Mouse (Mus musculus): ENCODE measurements around the gene Aipl1. TPM values are rescaled to one million over a fixed set of nuclear protein-coding genes. Genes with fewer than 3 reads are reported as not detected.

Gene Aipl1
- polyA plus RNA-seq, 1 experiment, result 0.89 TPM

- Histone ChIP-seq H3K4me3 (ENCODE audit: control insufficient read depth, insufficient read depth, low read length) (no peak overlapping the region), H3K36me3 (ENCODE audit: control insufficient read depth, insufficient read depth, low read length) (no peaks in the 10 kb centered on the region), H3K27ac (ENCODE audit: control insufficient read depth, insufficient read depth, low read length) (no peak overlapping the region), H3K4me1 (replicated peaks; ENCODE audit: control insufficient read depth, insufficient read depth, low read length) (no peaks in the 10 kb centered on the region), H3K27me3 (ENCODE audit: control insufficient read depth, insufficient read depth, low read length) (no peaks in the 10 kb centered on the region)
- DNase-seq, result no peak
- 61% methylated on average over 3 of the region's 3 CpGs for WGBS
- TF ChIP-seq CTCF (IDR thresholded peaks at IDR 0.05; ENCODE audit: borderline replicate concordance, control insufficient read depth, extremely low read depth, insufficient read depth, low read length, poor library complexity), result no peak
Observed at GRCm38 (mm10) chr11:72078056-72078455, 40.7 kb upstream of the Aipl1 start.

- Histone ChIP-seq H3K36me3 (ENCODE audit: control insufficient read depth, insufficient read depth, low read length) (no peaks in the 10 kb centered on the region), H3K27ac (ENCODE audit: control insufficient read depth, insufficient read depth, low read length) (no peak overlapping the region), H3K4me3 (ENCODE audit: control insufficient read depth, insufficient read depth, low read length) (no peak overlapping the region), H3K27me3 (ENCODE audit: control insufficient read depth, insufficient read depth, low read length) (no peaks in the 10 kb centered on the region), H3K4me1 (replicated peaks; ENCODE audit: control insufficient read depth, insufficient read depth, low read length) (no peaks in the 10 kb centered on the region)
- TF ChIP-seq CTCF (IDR thresholded peaks at IDR 0.05; ENCODE audit: borderline replicate concordance, control insufficient read depth, extremely low read depth, insufficient read depth, low read length, poor library complexity) (no peak), POLR2A (IDR thresholded peaks at IDR 0.05; ENCODE audit: control insufficient read depth, extremely low read depth, insufficient read depth, low read length, poor library complexity) (no peak)
- 88% methylated on average over 13 of the region's 13 CpGs for WGBS
- no peak for DNase-seq
Observed at GRCm38 (mm10) chr11:72074230-72074629, 36.9 kb upstream of the Aipl1 start.

- Histone ChIP-seq H3K27me3 (ENCODE audit: control insufficient read depth, insufficient read depth, low read length) (no peaks in the 10 kb centered on the region), H3K36me3 (ENCODE audit: control insufficient read depth, insufficient read depth, low read length) (no peaks in the 10 kb centered on the region), H3K4me3 (ENCODE audit: control insufficient read depth, insufficient read depth, low read length) (no peak overlapping the region), H3K4me1 (replicated peaks; ENCODE audit: control insufficient read depth, insufficient read depth, low read length) (no peaks in the 10 kb centered on the region), H3K27ac (ENCODE audit: control insufficient read depth, insufficient read depth, low read length) (no peak overlapping the region)
- WGBS, result 75% methylated on average over 6 of the region's 6 CpGs
- DNase-seq, result no peak
- TF ChIP-seq CTCF (IDR thresholded peaks at IDR 0.05; ENCODE audit: borderline replicate concordance, control insufficient read depth, extremely low read depth, insufficient read depth, low read length, poor library complexity), result no peak
- no peak for TF ChIP-seq POLR2A (IDR thresholded peaks at IDR 0.05; ENCODE audit: control insufficient read depth, extremely low read depth, insufficient read depth, low read length, poor library complexity)
Observed at GRCm38 (mm10) chr11:72072331-72072905, 35.1 kb upstream of the Aipl1 start.

GRCm38 (mm10) chr11:72070733-72071132 is 33.4 kb upstream of the Aipl1 start:
- H3K36me3 ChIP-seq (ENCODE audit: control insufficient read depth, insufficient read depth, low read length), result no peaks in the 10 kb centered on the region
- WGBS, result 89% methylated on average over 9 of the region's 9 CpGs
- no peak for DNase-seq
- no peak for TF ChIP-seq CTCF (IDR thresholded peaks at IDR 0.05; ENCODE audit: borderline replicate concordance, control insufficient read depth, extremely low read depth, insufficient read depth, low read length, poor library complexity)
- no peak for TF ChIP-seq POLR2A (IDR thresholded peaks at IDR 0.05; ENCODE audit: control insufficient read depth, extremely low read depth, insufficient read depth, low read length, poor library complexity)
- no peak overlapping the region for H3K27ac ChIP-seq (ENCODE audit: control insufficient read depth, insufficient read depth, low read length)
- no peak overlapping the region for H3K4me3 ChIP-seq (ENCODE audit: control insufficient read depth, insufficient read depth, low read length)
- no peaks in the 10 kb centered on the region for H3K4me1 ChIP-seq (replicated peaks; ENCODE audit: control insufficient read depth, insufficient read depth, low read length)
- no peaks in the 10 kb centered on the region for H3K27me3 ChIP-seq (ENCODE audit: control insufficient read depth, insufficient read depth, low read length)

GRCm38 (mm10) chr11:72068026-72068425 is 30.7 kb upstream of the Aipl1 start:
- no peak for TF ChIP-seq CTCF (IDR thresholded peaks at IDR 0.05; ENCODE audit: borderline replicate concordance, control insufficient read depth, extremely low read depth, insufficient read depth, low read length, poor library complexity)
- no peak for TF ChIP-seq POLR2A (IDR thresholded peaks at IDR 0.05; ENCODE audit: control insufficient read depth, extremely low read depth, insufficient read depth, low read length, poor library complexity)
- Histone ChIP-seq H3K27ac (ENCODE audit: control insufficient read depth, insufficient read depth, low read length) (no peak overlapping the region), H3K36me3 (ENCODE audit: control insufficient read depth, insufficient read depth, low read length) (no peaks in the 10 kb centered on the region), H3K4me3 (ENCODE audit: control insufficient read depth, insufficient read depth, low read length) (no peak overlapping the region), H3K27me3 (ENCODE audit: control insufficient read depth, insufficient read depth, low read length) (no peaks in the 10 kb centered on the region), H3K4me1 (replicated peaks; ENCODE audit: control insufficient read depth, insufficient read depth, low read length) (no peaks in the 10 kb centered on the region)
- no peak for DNase-seq
- 88% methylated on average over 7 of the region's 7 CpGs for WGBS

- no peak for TF ChIP-seq CTCF (IDR thresholded peaks at IDR 0.05; ENCODE audit: borderline replicate concordance, control insufficient read depth, extremely low read depth, insufficient read depth, low read length, poor library complexity)
- TF ChIP-seq POLR2A (IDR thresholded peaks at IDR 0.05; ENCODE audit: control insufficient read depth, extremely low read depth, insufficient read depth, low read length, poor library complexity), result no peak
- Histone ChIP-seq H3K4me3 (ENCODE audit: control insufficient read depth, insufficient read depth, low read length) (no peak overlapping the region), H3K27me3 (ENCODE audit: control insufficient read depth, insufficient read depth, low read length) (no peaks in the 10 kb centered on the region), H3K27ac (ENCODE audit: control insufficient read depth, insufficient read depth, low read length) (no peak overlapping the region), H3K36me3 (ENCODE audit: control insufficient read depth, insufficient read depth, low read length) (no peaks in the 10 kb centered on the region), H3K4me1 (replicated peaks; ENCODE audit: control insufficient read depth, insufficient read depth, low read length) (no peaks in the 10 kb centered on the region)
- DNase-seq, result no peak
- 93% methylated on average over 5 of the region's 5 CpGs for WGBS
Observed at GRCm38 (mm10) chr11:72067326-72067725, 30.0 kb upstream of the Aipl1 start.

GRCm38 (mm10) chr11:72066330-72066729 is 29.0 kb upstream of the Aipl1 start:
- no peak overlapping the region for H3K27ac ChIP-seq (ENCODE audit: control insufficient read depth, insufficient read depth, low read length)
- H3K36me3 ChIP-seq (ENCODE audit: control insufficient read depth, insufficient read depth, low read length), result no peaks in the 10 kb centered on the region
- DNase-seq, result peak; percentile 29
- no peak overlapping the region for H3K4me3 ChIP-seq (ENCODE audit: control insufficient read depth, insufficient read depth, low read length)
- H3K4me1 ChIP-seq (replicated peaks; ENCODE audit: control insufficient read depth, insufficient read depth, low read length), result no peaks in the 10 kb centered on the region
- H3K27me3 ChIP-seq (ENCODE audit: control insufficient read depth, insufficient read depth, low read length), result no peaks in the 10 kb centered on the region
- WGBS, result 42% methylated on average over 6 of the region's 6 CpGs
- no peak for TF ChIP-seq POLR2A (IDR thresholded peaks at IDR 0.05; ENCODE audit: control insufficient read depth, extremely low read depth, insufficient read depth, low read length, poor library complexity)
- peak; percentile 39; the same call in 1 of the 2 replicates for TF ChIP-seq CTCF (IDR thresholded peaks at IDR 0.05; ENCODE audit: borderline replicate concordance, control insufficient read depth, extremely low read depth, insufficient read depth, low read length, poor library complexity)
